Mouse (Mus musculus): ENCODE results near the gene Rpl13a.

- TF ChIP-seq CTCF (IDR thresholded peaks at IDR 0.05; ENCODE audit: low read depth) = no peak
- no peak for TF ChIP-seq EP300 (IDR thresholded peaks at IDR 0.05; ENCODE audit: low read depth)
Observed at GRCm38 (mm10) chr7:45088597-45088996, 40.0 kb downstream of the Rpl13a start.

All from heart, postnatal 0 days (tissue).